Mouse (Mus musculus) erythroblast, adult 5-6 weeks (primary cell): Measurements from ENCODE around the gene Ube2v1. TPM values are rescaled to one million over a fixed set of nuclear protein-coding genes. Genes with fewer than 3 reads are reported as not detected.
"Not testable (repeated sequence)": the region's sequence is repeated elsewhere in the genome, so short reads cannot be mapped to it uniquely, and the experiment has no call there.

Experiments
- ATAC-seq: replicated peaks from 2 replicates; pipeline ENCODE4 v1.8.0; 2016; ENCODE audit warnings: moderate number of reproducible peaks, mild to moderate bottlenecking, moderate TSS enrichment, inconsistent platforms; ENCODE audit not compliant: poor library complexity, low FRiP score, severe bottlenecking
- total RNA-seq, 2 experiments: library from RNA; stranded (forward) in 1 of 2; stranded (reverse) in 1 of 2; fragments of 150-400 nt in 1 of 2; fragments of 200-764, 138-1000 nt in 1 of 2; gene quantifications; 2 replicates each; pipeline versions ENCODE4 v1.2.3 to v1.2.4; 2015 to 2017; ENCODE audit warnings: low replicate concordance in 2 of 2

Ube2v1 gene
- total RNA-seq, 2 experiments from 2014 or later, result 134 to 150 TPM

- ATAC-seq, result no peak
These were observed 4.9 kb downstream of the Ube2v1 start for GRCm38 (mm10) chr2:167627019-167627418.

GRCm38 (mm10) chr2:167625670-167626069 is 6.2 kb downstream of the Ube2v1 start:
- ATAC-seq, result no peak

GRCm38 (mm10) chr2:167624368-167625075 is 7.4 kb downstream of the Ube2v1 start:
- no peak for ATAC-seq

GRCm38 (mm10) chr2:167622965-167623364 is 8.9 kb downstream of the Ube2v1 start:
- no peak for ATAC-seq

- ATAC-seq, result no peak
These were observed 9.5 kb downstream of the Ube2v1 start for GRCm38 (mm10) chr2:167622352-167622751.

- ATAC-seq, result no peak
These were observed 10.4 kb downstream of the Ube2v1 start for GRCm38 (mm10) chr2:167621255-167622087.

- no peak for ATAC-seq
These were observed 14.4 kb downstream of the Ube2v1 start for GRCm38 (mm10) chr2:167617472-167617871.

- ATAC-seq, result no peak
These were observed 14.9 kb downstream of the Ube2v1 start for GRCm38 (mm10) chr2:167617034-167617433.

GRCm38 (mm10) chr2:167613335-167613734 is 18.6 kb downstream of the Ube2v1 start:
- not testable (repeated sequence) for ATAC-seq

GRCm38 (mm10) chr2:167612122-167612521 is 19.8 kb downstream of the Ube2v1 start:
- no peak for ATAC-seq

- no peak for ATAC-seq
These were observed 20.6 kb downstream of the Ube2v1 start for GRCm38 (mm10) chr2:167611287-167611686.

- no peak for ATAC-seq
These were observed 25.2 kb downstream of the Ube2v1 start for GRCm38 (mm10) chr2:167606745-167607123.

- no peak for ATAC-seq
These were observed 25.8 kb downstream of the Ube2v1 start for GRCm38 (mm10) chr2:167605817-167606744.

- peak; percentile 77 for ATAC-seq
These were observed 26.6 kb downstream of the Ube2v1 start for GRCm38 (mm10) chr2:167605178-167605794.

- no peak for ATAC-seq
These were observed 28.9 kb downstream of the Ube2v1 start for GRCm38 (mm10) chr2:167602978-167603377.

- ATAC-seq, result no peak
These were observed 29.5 kb downstream of the Ube2v1 start for GRCm38 (mm10) chr2:167602364-167602763.

- ATAC-seq, result no peak
These were observed 31.4 kb downstream of the Ube2v1 start for GRCm38 (mm10) chr2:167600481-167600995.

GRCm38 (mm10) chr2:167599917-167600316 is 32.0 kb downstream of the Ube2v1 start:
- ATAC-seq, result no peak

- no peak for ATAC-seq
These were observed 32.7 kb downstream of the Ube2v1 start for GRCm38 (mm10) chr2:167599195-167599594.
